Mouse (Mus musculus) layer of hippocampus, adult 9-11 months (tissue): ENCODE results near the gene Galnt3.

ENCODE experiments used
- DNase-seq: peaks from one replicate; pipeline ENCODE4 v3.0.0; 2022

The Galnt3 gene

GRCm38 (mm10) chr2:66103740-66104436 is 20.9 kb downstream of the Galnt3 start:
- DNase-seq: no peak

- DNase-seq: no peak
These were observed 23.0 kb downstream of the Galnt3 start for GRCm38 (mm10) chr2:66101686-66102304.

DNA sequence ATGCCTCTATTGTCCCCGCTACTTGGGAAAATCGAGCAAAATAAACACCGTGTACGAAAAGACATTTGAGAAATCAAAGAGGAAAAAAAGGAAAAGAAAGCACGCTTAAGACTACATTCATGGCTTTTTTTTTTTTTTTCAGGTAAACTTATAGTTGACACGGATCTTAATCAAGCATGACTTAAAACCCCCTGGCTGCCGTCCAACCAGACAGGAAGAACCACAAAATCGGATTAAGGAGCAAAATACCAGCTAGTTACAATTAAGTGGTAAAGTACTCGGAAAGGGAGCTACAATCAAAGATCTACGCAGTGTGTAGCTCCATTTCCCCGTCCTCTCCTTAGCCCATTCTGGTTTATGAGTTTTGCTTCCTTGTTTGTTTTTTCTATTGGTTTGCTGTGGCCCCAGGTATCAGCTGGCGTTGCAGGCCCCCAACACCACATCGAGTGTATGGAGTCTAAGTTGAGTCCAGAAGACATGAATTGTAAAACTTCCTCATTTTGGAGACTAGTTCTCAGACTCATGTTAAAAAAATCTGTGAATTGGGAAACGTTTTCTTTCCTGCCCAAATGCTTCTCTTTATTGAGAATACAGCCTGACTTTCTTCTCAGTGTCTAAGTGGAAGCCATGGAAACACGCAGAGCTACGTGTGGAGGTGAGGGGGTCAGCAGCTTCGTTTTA is 24.0 kb downstream of the Galnt3 start:
- no peak for DNase-seq

GRCm38 (mm10) chr2:66100239-66100638 is 24.6 kb downstream of the Galnt3 start:
- DNase-seq: no peak

DNA sequence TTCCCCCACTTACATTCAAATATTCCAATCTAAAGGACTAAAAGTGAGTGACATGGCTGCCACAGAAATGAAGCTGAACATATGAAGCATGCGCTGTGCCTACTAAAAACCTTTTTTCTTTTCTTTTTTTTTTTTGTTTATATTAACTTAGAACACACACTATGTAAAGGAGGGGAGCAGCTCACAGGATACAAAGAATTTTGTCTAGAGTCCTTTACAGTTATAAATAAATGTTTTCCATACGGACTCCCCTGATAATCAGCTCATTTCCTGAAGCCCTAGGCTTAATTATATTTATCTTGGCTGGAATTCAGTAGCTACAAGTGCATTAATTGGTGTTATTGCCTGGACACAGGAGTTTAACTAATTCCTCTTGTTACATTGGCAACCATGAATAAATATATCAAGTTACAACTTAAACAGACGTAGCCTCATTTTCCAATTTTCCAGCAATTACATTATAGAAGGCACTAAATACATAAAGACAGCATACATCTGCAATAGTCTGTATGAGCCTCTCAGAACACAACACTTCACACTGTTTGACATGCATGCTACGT is 30.1 kb downstream of the Galnt3 start:
- no peak for DNase-seq

- no peak for DNase-seq
These were observed 33.5 kb downstream of the Galnt3 start for GRCm38 (mm10) chr2:66091296-66091695.

GRCm38 (mm10) chr2:66081876-66082275 is 42.9 kb downstream of the Galnt3 start:
- no peak for DNase-seq

DNA sequence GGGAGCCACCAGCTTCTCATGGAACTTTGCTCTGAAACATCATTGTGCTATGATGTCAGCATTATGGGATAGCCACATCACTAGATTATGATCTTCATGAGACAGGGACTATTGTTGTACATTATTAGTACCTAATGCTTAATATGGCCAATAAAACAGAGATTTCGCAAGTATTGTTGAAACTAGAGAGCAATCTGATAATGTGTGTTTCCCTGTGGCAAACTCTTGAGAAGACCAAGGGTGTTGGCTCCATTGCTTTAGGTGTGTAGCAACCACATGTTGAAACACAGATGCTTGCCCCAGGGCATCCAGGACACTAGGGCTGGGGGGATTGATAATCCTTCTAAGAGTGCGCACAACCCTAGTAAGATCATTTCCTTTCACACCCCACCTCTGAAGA is 44.1 kb downstream of the Galnt3 start:
- DNase-seq: no peak

- no peak for DNase-seq
These were observed 55.3 kb downstream of the Galnt3 start for GRCm38 (mm10) chr2:66069454-66069853.

DNA sequence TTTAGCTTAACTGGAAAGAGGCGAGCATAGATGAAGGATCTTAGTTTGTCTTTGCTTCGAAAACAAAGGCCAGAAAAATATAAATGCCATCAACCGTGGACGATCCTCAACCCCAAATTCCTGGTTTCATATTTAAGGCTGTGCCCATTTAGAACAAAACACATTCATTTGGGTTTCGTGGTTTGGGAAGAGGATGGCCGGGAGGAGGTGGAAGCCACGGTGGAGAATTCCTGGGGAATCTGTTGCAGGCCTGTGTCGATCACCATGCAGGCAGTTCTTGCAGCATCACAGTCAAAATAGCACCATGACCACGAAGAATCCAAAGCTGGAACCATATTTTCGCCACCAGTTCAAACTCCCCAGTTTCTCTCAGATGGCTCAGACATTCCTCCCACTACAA is 61.5 kb downstream of the Galnt3 start:
- no peak for DNase-seq

DNA sequence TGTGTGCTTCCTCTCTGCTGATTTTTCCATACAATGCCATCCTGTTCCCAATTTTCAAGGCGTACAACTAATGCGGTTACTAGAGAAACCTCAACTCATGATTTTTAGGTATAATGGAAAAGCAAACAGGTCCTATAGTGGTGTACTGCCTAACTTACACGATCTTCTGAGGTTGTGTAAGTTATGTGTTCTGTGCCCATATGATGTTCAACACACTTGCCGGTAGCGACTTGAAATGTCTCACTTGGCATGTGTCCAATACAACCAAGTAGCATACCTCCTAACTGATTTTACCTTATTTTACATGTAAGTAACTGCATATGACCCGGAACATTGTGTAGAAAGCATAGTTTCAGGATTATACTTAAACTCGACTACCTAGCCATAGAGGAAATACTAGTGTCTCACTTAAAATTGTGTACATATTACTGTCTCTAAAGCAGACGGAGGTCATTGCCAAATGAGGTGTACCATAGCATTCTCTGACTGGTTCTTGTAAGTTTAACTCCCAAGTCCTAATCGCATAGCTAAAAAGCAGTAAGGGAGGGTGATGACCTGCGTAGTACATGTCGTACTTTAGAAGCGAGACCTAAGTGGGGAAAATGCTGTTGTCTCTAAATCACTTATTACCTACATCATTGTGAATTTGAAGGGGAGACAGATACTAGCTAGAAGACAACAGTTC is 80.2 kb downstream of the Galnt3 start:
- DNase-seq: no peak

DNA sequence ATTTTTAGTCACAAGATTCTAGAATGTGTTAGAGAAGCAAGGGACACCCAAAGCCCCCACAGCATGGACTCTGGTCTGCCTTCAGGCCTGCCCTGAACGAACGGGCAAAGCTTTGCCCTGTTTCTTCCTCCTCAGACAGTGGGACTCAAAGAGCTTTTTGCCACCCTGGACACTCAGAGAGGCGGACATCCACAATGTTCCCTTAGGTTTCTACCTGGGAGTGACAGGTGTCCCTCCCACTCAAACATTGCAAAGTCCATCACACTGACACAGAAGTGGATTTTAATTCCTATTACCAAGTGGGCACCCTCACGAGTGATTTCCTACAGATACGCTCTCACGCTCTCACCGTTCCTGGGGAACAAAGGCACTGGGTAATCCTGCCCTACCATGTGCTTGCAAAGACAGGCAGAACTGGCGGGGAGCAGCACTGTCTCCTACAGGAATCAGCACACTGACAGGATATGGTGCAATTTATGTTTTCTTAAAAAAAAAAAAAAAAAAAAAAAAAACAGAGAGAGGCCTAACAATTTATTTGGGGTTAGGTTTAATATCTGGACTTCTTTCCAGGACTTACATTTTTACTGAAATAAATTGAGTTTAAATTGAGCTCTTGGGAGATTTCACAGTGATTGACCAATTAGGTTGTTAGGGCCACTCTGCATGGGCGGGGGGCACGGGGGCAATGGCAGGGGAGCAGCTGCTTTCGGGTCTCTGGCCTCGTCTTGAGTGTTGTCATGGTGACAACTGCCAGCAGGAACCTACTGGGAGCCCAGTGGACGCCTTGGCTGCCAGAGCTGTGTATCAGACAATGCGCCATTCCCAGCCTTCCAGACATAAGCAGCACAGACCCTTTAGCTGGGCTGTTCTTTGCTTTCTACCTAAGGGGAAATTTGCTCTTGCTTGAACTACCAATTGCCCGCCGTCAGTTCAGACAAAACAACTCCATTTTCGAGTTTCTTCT is 81.1 kb downstream of the Galnt3 start:
- no peak for DNase-seq

DNA sequence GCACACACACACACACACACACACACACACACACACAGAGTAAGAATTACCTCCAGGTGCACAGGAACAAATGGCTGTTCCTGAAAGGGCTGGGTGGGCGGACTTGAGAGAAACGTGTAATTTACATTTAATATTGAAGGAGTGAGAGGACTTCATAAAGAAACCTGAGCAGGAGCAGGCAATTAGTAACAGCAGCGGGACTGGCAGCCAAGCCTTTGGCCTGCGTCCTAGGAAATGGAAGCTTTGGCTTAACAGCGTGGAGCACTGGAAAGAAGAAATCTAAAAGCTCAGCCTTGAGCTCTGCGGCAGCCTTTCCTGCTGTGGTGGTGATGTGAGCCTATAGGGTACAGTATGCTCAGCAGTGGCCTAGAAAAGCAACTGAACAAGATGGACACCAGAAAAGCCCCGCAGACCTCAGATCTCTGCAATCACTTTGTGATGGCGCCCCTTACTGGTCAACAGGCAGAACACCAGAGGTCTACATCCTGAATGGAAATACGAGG is 82.8 kb downstream of the Galnt3 start:
- DNase-seq: peak; percentile 60

DNA sequence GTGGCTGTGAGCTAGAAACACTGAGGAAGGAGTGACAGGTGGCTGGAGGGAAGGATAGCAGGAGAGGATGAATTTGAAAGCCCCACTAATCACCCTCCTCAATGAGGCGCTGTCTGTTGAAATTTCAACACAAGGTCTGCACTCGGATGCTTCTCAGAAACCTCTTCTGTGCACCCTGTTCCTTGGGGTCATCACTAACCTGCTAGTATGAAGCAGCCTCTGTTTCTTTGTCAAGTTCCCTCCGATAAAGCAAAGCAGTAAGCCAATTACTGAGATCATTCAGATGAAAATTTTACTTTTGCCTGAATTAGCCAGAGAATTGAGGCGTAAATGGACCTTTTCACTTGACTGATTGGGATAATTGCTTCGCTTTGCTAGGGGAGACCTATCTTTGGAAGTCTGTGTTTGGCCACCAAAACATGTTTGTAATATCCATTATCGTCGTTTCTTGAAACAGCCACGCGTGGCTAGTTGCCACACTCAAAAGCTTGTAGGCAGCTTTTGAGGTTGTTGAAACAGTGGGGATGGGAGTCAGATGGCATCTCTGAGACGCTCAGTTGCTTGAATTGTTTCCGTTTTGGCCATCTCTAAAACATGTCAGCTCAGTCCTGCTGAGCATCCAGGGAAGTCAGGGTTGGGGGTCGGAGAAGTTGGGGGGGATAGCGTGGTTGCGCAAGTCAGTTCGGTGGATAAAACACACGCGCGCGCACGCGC is 83.4 kb downstream of the Galnt3 start:
- no peak for DNase-seq

GRCm38 (mm10) chr2:66040611-66041010 is 84.2 kb downstream of the Galnt3 start:
- DNase-seq: no peak

DNA sequence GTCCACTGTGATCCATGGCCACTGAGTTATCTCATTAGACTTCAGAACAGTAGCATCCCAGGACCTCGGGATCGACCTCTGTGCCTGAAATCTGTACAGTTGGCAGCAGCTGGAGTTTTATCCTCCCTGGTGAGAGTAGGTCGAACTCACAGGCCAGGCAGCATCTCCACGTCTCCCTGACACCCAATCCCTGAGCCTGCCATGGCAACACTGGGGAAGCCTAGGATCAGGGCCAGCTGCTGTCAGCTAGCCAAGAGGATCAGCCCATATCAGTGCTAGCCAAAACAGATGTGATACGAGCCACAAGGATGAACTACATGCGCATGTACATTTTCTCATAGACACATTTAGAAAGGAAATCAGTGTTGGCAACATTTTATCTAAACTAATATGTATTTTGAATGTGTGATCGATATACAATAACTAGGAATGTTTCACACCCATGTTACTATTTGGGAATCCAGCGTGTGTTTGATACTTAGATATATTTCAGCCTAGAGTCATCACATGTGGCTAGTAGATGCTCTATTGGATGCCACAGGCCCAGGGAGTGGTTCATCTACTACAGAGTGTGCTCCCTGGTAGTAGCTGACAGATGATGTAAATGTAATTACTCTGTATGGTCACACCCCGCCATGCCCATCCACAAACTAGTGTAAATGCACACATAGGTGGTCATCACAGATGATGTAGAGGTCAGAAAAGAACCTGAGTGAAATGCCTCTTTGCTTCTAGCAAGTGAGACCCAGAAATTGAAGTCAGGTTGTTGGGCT is 89.7 kb downstream of the Galnt3 start:
- peak; percentile 34 for DNase-seq
